Mouse (Mus musculus): ENCODE measurements at regions not wholly inside any gene's neighbourhood (a gene's known extent, or its start where the extent isn't known, plus 50 kb on each side); places are given as distances from the start of the nearest gene placed in this dataset.

DNA sequence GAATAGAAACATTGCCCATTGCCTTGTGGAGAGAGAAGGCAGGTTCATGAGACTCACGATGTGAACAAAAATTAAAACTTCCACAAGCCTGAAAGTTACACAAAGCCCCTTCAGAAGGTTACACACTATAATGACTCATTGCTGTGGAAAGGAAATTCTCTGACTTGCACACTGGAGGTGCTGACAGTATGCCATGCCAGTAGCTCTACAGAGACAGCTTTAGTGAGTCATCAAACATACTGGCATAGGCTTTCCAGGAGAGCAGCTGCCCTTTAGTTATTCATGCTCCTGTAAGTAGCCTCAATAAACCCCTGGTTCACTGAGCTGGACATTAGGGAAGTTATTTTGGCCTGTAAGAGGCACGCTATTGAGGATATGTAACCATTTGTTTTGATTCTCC, 371.3 kb upstream of the Fsip2 start:
- no peak for TF ChIP-seq CTCF (IDR thresholded peaks at IDR 0.05; ENCODE audit: low read depth)
- no peak for TF ChIP-seq EP300 (IDR thresholded peaks at IDR 0.05; ENCODE audit: low read depth)
